Mouse (Mus musculus): ENCODE data around the gene C77080.

- TF ChIP-seq CTCF (IDR thresholded peaks at IDR 0.05; ENCODE audit: low read depth, low read length) (no peak), POLR2A (IDR thresholded peaks at IDR 0.05; ENCODE audit: extremely low read depth, insufficient read depth, low read length) (no peak)
These were observed 69.5 kb downstream of the C77080 start for GRCm38 (mm10) chr4:129191691-129192090.
